Mouse (Mus musculus): ENCODE data around the gene Met. TPM values are rescaled to one million over a fixed set of nuclear protein-coding genes. Genes with fewer than 3 reads are reported as not detected.
A peak's percentile ranks its signal among the peaks of the same experiment; 100 is the strongest.

Gene Met
- polyA plus RNA-seq, 1 experiment from 2014 or later = 13.5 TPM

DNA sequence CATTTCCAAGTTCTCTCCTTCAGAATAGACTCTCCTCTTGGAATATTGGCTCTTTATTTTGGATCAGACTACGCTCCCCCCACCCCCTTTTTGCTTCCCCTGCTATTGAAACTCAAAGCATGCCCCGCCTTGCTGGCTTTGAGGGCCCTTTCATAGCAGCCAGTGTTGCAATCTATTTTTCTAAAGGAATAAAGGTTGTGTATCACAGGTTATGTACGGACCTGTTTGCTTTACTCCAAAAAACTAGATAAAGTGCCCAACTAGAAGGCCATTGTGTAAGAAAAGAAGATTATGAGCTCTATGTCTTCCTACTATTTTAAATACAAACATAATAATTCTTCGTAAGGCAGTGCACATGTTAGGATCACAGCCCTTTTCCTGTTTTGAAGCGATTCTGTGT is 5.4 kb downstream of the Met start:
- Histone ChIP-seq H3K27ac (no peak overlapping the region), H3K4me2 (replicated peaks) (no peak overlapping the region), H3K4me3 (replicated peaks) (no peak overlapping the region), H3K9ac (no peak overlapping the region), H3K4me1 (replicated peaks) (no peaks in the 10 kb centered on the region), H3K9me3 (no peaks in the 10 kb centered on the region), H3K36me3 (no peaks in the 10 kb centered on the region), H3K27me3 (replicated peaks) (no peaks in the 10 kb centered on the region)
- 85% methylated on average over 5 of the region's 5 CpGs for WGBS
- ATAC-seq = no peak

DNA sequence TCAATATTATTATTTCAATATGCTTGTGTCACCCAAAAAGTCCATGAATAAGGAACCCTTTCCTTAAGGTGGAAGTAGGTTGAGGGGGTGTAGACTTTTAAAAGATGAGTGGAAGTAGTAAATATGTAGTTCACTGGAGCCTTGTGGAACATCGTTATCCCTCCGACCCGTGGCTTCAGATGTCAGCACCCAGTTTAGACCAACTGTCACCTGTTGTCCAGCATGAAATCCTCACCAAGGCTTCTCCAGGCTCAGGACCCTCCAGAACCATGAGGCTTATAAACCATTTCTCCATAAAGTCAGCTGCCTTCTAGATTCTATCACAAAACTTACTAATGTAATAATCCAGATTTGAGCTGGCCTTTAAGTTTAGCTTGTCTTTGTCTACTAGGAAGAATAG is 9.5 kb downstream of the Met start:
- no peaks in the 10 kb centered on the region for H3K9me3 ChIP-seq
- no peaks in the 10 kb centered on the region for H3K36me3 ChIP-seq
- no peak for ATAC-seq
- H3K4me3 ChIP-seq (replicated peaks) = no peak overlapping the region
- H3K9ac ChIP-seq = no peak overlapping the region
- 88% methylated on average over 3 of the region's 3 CpGs for WGBS
- H3K4me1 ChIP-seq (replicated peaks) = no peaks in the 10 kb centered on the region
- H3K4me2 ChIP-seq (replicated peaks) = no peak overlapping the region
- no peak overlapping the region for H3K27ac ChIP-seq
- no peaks in the 10 kb centered on the region for H3K27me3 ChIP-seq (replicated peaks)

DNA sequence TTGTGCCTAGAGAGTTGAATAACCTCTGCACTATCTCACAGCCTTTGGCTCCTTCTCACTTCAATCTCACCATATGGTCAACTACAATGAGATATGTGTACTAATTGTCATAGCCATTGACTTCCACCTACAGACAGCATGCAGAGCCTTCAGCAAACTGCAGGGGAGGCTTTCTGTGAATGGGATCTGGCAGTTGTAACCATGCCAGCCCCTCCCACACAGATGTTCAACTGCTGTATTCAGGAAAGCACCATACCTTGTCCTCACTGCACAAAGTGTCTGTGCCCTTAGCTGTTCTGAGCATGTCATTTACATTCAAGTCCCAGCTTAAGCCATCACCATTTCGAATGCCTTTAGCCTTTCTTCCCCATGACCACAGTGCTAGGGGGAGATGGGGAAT is 14.2 kb downstream of the Met start:
- no peaks in the 10 kb centered on the region for H3K36me3 ChIP-seq
- H3K4me3 ChIP-seq (replicated peaks) = no peak overlapping the region
- H3K9ac ChIP-seq = no peak overlapping the region
- ATAC-seq = peak; percentile 25; the same call in 1 of the 2 replicates
- H3K27me3 ChIP-seq (replicated peaks) = no peaks in the 10 kb centered on the region
- H3K27ac ChIP-seq = no peak overlapping the region
- H3K4me1 ChIP-seq (replicated peaks) = no peaks in the 10 kb centered on the region
- WGBS = 94% methylated on average over 1 of the region's 1 CpGs
- H3K9me3 ChIP-seq = no peaks in the 10 kb centered on the region
- no peak overlapping the region for H3K4me2 ChIP-seq (replicated peaks)

DNA sequence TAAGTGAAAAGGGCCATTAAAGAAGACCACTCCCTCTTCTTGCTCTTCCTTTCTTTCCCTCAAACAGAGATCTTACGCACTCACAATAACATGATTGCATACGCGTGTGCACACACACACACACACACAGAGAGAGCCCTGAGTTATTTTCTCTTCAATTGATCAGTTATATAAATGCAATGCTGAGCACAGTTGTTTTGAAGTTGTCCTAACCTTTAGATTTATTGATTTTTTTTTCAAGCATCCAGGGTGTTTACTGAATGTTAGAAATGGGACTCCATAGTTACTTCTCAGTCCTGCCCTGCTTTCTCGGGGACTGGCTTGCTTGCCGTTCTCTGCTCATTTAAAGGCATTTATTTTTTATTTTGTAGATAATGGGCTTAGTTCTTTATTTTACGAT is 14.7 kb downstream of the Met start:
- H3K9ac ChIP-seq = no peak overlapping the region
- ATAC-seq = no peak
- 90% methylated on average over 6 of the region's 6 CpGs for WGBS
- H3K4me1 ChIP-seq (replicated peaks) = no peaks in the 10 kb centered on the region
- H3K36me3 ChIP-seq = no peaks in the 10 kb centered on the region
- no peak overlapping the region for H3K27ac ChIP-seq
- no peak overlapping the region for H3K4me2 ChIP-seq (replicated peaks)
- H3K27me3 ChIP-seq (replicated peaks) = no peaks in the 10 kb centered on the region
- no peaks in the 10 kb centered on the region for H3K9me3 ChIP-seq
- no peak overlapping the region for H3K4me3 ChIP-seq (replicated peaks)

DNA sequence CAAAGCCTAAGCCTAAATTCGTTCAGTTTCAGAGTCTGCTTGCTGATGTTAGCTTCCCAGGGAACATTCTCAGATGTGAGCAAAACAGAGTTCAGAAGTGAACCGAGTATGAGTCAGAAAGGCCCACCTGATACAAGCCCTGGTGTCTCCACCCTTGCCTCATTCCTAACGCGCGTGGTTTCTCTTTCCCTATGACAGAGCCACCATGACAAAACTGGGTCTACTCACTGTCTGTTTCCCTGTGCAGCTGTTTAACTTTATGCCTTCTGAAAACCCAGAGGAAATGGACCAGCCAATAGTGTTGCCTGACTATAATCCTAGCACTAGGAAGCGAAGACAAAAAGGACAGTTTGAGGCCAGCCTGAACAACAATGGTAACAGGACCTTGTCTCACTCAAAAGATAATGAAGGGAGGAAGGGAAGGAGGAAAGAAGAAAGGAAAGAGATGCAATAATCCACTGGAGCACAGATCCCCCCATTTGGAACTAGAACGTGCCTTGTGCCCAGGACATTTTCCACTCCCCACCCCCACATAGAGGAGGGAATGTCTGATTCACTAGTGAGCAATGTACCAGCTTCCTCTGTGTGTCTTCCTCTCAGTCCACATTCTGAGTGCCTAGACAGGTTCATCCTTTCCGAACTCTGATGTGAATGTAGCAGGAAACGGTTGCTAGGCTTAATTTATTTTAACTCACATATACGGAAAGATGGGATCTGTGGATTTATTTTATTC is 15.4 kb downstream of the Met start:
- no peak overlapping the region for H3K9ac ChIP-seq
- no peak overlapping the region for H3K27ac ChIP-seq
- H3K4me2 ChIP-seq (replicated peaks) = no peak overlapping the region
- no peaks in the 10 kb centered on the region for H3K27me3 ChIP-seq (replicated peaks)
- 74% methylated on average over 10 of the region's 10 CpGs for WGBS
- no peaks in the 10 kb centered on the region for H3K36me3 ChIP-seq
- no peak for ATAC-seq
- no peaks in the 10 kb centered on the region for H3K4me1 ChIP-seq (replicated peaks)
- no peaks in the 10 kb centered on the region for H3K9me3 ChIP-seq
- H3K4me3 ChIP-seq (replicated peaks) = no peak overlapping the region

DNA sequence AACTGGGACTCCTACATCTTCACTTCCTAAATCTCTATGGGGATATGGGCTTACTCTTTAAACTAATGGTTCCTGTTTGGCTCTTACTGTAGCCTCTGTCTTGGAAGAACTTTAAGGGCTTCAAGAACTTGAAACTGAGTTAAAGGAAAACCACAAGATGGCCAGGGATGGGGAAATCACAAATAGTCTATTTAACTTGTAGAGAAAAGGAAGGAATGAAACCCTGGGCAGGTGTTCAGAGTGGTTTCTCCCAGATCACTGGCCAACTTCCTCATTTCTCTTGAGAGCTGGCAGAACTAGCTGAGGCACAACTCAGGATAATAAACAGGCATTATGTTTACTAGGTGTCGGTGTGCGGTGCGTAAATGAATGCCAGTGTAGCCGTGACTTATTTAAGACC is 17.5 kb downstream of the Met start:
- WGBS = 85% methylated on average over 4 of the region's 4 CpGs
- Histone ChIP-seq H3K4me1 (replicated peaks) (no peaks in the 10 kb centered on the region), H3K36me3 (no peaks in the 10 kb centered on the region), H3K9me3 (no peaks in the 10 kb centered on the region), H3K4me2 (replicated peaks) (no peak overlapping the region), H3K27ac (no peak overlapping the region), H3K4me3 (replicated peaks) (no peak overlapping the region), H3K27me3 (replicated peaks) (no peaks in the 10 kb centered on the region), H3K9ac (no peak overlapping the region)
- no peak for ATAC-seq

DNA sequence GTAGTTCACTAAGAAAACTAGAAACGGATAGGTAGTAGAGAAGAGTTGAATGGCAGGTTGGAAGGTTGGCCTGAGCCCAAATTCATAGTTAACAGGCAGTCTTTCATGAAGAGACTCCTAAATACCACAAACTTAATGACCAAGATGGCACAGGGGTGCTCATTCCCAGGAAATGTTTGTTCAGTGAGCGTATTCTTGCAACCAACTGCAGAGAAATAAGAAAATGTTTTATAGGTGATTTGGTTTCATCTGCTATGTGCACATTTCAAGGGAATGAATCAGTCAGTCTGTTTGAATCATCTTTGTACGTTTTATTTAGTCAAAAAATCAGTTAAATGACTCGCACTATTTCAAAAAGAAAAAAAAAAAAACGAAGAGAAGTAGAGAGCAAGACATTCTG is 21.6 kb downstream of the Met start:
- Histone ChIP-seq H3K4me1 (replicated peaks) (no peaks in the 10 kb centered on the region), H3K27ac (no peak overlapping the region), H3K4me3 (replicated peaks) (no peak overlapping the region), H3K9ac (no peak overlapping the region), H3K9me3 (no peaks in the 10 kb centered on the region), H3K36me3 (no peaks in the 10 kb centered on the region), H3K27me3 (replicated peaks) (no peaks in the 10 kb centered on the region), H3K4me2 (replicated peaks) (no peak overlapping the region)
- WGBS = 91% methylated on average over 5 of the region's 5 CpGs
- ATAC-seq = no peak

DNA sequence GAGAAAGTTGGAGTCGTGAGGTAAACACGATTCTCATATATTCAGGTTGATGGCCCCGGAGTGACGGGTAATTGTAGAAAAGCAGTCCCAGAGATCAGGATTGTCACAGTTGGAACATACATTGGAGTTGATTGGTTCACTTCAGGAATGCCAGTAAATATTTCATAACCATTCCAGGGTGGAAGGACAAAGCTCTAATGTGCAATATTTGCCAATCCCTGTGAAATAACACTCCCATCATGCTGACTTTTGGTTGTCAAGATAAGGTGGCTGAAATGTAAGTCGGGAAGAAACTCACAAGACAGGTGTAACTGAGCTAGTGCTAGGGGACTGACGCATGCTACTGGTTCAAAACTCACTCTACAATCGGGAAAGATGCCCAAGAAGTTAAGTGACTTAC is 22.2 kb downstream of the Met start:
- Histone ChIP-seq H3K9me3 (no peaks in the 10 kb centered on the region), H3K36me3 (no peaks in the 10 kb centered on the region), H3K4me1 (replicated peaks) (no peaks in the 10 kb centered on the region), H3K4me2 (replicated peaks) (no peak overlapping the region), H3K27ac (no peak overlapping the region), H3K4me3 (replicated peaks) (no peak overlapping the region), H3K27me3 (replicated peaks) (no peaks in the 10 kb centered on the region), H3K9ac (no peak overlapping the region)
- WGBS = 90% methylated on average over 7 of the region's 7 CpGs
- ATAC-seq = no peak

DNA sequence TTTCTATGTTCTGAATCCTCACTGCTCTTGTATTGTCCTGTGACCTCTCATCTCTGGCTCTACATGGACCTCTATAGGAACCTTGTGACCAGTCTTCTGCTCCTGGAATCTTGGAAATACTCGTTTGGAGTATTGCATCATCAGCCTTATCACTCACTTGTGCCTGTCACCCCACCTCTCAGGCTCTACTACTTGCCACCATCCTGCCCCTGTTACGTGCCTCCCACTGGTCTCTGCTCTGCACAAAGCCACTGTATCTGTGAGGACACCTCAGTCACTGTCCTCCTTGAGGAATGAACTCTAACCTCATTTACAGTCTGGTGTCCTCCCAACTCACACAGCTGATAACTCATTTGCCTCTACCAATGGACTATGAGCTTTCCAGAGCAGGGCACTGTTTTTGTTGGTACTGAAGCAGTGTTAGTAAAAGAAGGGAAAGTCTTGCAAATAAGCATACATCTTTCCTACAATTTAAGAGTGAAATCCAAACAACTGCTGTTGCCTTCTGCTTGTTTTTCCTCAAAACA is 24.8 kb downstream of the Met start:
- no peak overlapping the region for H3K4me2 ChIP-seq (replicated peaks)
- H3K4me3 ChIP-seq (replicated peaks) = no peak overlapping the region
- H3K9ac ChIP-seq = no peak overlapping the region
- no peaks in the 10 kb centered on the region for H3K9me3 ChIP-seq
- no peaks in the 10 kb centered on the region for H3K4me1 ChIP-seq (replicated peaks)
- H3K36me3 ChIP-seq = no peaks in the 10 kb centered on the region
- peak; percentile 81 for ATAC-seq
- no peaks in the 10 kb centered on the region for H3K27me3 ChIP-seq (replicated peaks)
- no peak overlapping the region for H3K27ac ChIP-seq
- WGBS = 43% methylated on average over 2 of the region's 2 CpGs

DNA sequence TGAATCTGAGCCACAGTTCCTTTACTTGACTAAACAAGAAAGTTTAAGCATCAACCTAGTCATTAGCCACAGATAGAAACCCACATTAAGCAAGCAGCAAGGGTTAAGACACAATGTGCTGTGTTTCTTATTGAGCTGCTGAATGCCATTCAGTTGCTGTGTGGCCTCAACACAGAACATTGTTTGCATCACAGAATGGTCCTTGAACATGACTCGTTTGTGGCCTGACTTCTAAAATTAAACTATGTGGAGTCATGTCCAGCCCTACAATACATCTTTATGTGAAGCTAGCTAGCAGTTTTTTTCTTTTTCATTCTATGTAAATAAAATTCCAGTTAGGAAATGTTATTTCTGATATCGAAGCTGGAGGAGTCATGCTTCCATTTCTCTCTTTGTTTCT is 27.2 kb downstream of the Met start:
- Histone ChIP-seq H3K27ac (no peak overlapping the region), H3K9me3 (no peaks in the 10 kb centered on the region), H3K4me1 (replicated peaks) (no peaks in the 10 kb centered on the region), H3K27me3 (replicated peaks) (no peaks in the 10 kb centered on the region), H3K9ac (no peak overlapping the region), H3K4me2 (replicated peaks) (no peak overlapping the region), H3K4me3 (replicated peaks) (no peak overlapping the region), H3K36me3 (no peaks in the 10 kb centered on the region)
- 59% methylated on average over 2 of the region's 2 CpGs for WGBS
- no peak for ATAC-seq

DNA sequence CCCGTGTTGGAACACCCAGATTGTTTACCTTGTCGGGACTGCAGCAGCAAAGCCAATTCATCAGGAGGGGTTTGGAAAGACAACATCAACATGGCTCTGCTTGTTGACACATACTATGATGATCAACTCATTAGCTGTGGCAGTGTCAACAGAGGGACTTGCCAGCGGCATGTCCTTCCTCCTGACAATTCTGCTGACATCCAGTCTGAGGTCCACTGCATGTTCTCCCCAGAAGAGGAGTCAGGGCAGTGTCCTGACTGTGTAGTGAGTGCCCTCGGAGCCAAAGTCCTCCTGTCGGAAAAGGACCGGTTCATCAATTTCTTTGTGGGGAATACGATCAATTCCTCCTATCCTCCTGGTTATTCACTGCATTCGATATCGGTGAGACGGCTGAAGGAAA is 27.9 kb downstream of the Met start:
- 80% methylated on average over 10 of the region's 10 CpGs for WGBS

DNA sequence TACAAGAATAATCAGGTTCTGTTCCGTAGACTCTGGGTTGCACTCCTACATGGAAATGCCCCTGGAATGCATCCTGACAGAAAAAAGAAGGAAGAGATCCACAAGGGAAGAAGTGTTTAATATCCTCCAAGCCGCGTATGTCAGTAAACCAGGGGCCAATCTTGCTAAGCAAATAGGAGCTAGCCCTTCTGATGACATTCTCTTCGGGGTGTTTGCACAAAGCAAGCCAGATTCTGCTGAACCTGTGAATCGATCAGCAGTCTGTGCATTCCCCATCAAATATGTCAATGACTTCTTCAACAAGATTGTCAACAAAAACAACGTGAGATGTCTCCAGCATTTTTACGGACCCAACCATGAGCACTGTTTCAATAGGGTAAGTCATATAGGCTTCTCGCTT is 28.5 kb downstream of the Met start:
- ATAC-seq = no peak
- H3K9ac ChIP-seq = no peak overlapping the region
- H3K4me2 ChIP-seq (replicated peaks) = no peak overlapping the region
- no peaks in the 10 kb centered on the region for H3K27me3 ChIP-seq (replicated peaks)
- no peaks in the 10 kb centered on the region for H3K4me1 ChIP-seq (replicated peaks)
- no peaks in the 10 kb centered on the region for H3K36me3 ChIP-seq
- H3K27ac ChIP-seq = no peak overlapping the region
- H3K4me3 ChIP-seq (replicated peaks) = no peak overlapping the region
- WGBS = 68% methylated on average over 8 of the region's 8 CpGs
- no peaks in the 10 kb centered on the region for H3K9me3 ChIP-seq

More for the DNA sequence above, 27.9 kb downstream of the Met start:
- Histone ChIP-seq H3K27me3 (replicated peaks) (no peaks in the 10 kb centered on the region), H3K4me1 (replicated peaks) (no peaks in the 10 kb centered on the region), H3K27ac (no peak overlapping the region), H3K9me3 (no peaks in the 10 kb centered on the region), H3K9ac (no peak overlapping the region), H3K4me3 (replicated peaks) (no peak overlapping the region), H3K36me3 (no peaks in the 10 kb centered on the region), H3K4me2 (replicated peaks) (no peak overlapping the region)
- ATAC-seq = no peak

DNA sequence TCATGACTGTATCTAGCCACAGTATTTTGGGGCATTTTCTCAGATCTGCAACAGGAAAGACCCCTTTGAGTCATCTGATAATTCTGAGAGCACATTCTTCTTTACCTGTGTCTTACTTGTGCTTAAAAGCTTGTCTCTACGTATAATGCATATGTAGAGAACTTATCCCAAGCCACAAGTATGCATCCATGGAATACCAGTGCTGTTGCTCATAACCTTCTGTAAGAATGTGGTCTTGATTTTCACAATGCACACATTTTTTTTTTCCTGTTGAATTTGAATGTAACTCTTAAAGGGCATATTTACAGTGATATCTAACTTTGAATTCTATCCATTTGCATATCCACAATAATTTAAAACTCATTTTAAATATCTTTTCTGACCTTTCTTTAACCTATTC is 31.8 kb downstream of the Met start:
- no peak overlapping the region for H3K4me2 ChIP-seq (replicated peaks)
- no peak overlapping the region for H3K27ac ChIP-seq
- no peak overlapping the region for H3K9ac ChIP-seq
- no peaks in the 10 kb centered on the region for H3K36me3 ChIP-seq
- H3K4me1 ChIP-seq (replicated peaks) = no peaks in the 10 kb centered on the region
- H3K4me3 ChIP-seq (replicated peaks) = no peak overlapping the region
- H3K27me3 ChIP-seq (replicated peaks) = no peaks in the 10 kb centered on the region
- no peaks in the 10 kb centered on the region for H3K9me3 ChIP-seq
- ATAC-seq = no peak
- 88% methylated on average over 1 of the region's 1 CpGs for WGBS
